Mouse (Mus musculus): ENCODE measurements around the gene Ptprt. TPM values are rescaled to one million over a fixed set of nuclear protein-coding genes. Genes with fewer than 3 reads are reported as not detected.

Gene Ptprt
- total RNA-seq, 2 experiments from 2014 or later, result not detected

DNA sequence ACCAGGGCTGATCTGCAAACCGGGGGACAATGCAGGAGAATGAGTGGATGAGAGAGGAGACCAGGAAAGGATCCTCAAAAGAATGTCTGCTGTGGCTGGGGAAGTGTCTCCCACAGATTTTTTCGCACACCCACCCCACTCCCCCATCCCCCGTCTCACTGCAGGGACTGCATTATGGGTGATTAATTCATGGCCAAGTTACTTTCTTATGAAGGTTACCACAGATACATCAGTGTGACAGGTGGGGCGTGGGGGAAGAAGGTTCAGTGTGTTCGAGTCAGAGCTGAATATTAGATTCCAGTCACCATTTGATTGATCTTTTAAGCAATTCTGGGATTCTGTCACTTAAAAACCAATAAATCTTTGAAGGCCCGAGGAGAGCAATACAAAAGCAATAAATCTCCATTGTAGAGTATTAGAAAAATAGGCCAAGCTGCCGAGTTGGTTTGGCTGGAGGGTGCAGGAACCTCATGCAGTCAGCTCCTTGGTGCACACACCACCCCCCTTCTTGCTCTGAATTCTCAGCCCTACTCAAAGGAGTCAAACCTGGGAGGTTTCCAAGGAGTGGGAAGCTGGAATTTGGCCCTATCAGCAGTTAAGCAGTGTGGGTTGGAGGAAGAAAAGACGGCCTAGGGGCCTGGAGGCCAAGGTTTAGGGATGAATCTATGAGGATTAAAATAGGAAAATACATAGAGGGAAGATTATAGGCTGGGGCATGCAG is 854.5 kb downstream of the Ptprt start:
- no peak for ATAC-seq (replicated peaks; ENCODE audit: poor library complexity, severe bottlenecking)

DNA sequence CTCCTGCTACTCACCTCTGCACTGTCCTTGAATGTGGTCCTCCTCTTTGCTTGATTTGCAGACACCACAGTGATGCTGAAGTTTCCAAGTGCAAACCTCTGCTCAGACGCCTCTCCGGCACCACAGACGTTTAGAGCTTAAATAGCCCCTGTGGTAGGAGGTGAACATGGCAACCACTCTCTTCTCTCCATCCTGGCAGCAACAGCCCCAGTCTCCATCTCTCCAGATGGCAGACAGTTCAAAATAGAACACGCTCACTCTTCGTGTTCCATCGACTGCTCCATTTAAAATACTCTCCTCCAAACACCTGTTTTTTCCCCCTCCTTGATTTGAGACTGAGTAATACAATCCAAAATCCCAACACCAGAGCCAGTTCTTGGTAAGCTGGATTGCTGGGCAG is 861.0 kb downstream of the Ptprt start:
- no peak for ATAC-seq (replicated peaks; ENCODE audit: poor library complexity, severe bottlenecking)

DNA sequence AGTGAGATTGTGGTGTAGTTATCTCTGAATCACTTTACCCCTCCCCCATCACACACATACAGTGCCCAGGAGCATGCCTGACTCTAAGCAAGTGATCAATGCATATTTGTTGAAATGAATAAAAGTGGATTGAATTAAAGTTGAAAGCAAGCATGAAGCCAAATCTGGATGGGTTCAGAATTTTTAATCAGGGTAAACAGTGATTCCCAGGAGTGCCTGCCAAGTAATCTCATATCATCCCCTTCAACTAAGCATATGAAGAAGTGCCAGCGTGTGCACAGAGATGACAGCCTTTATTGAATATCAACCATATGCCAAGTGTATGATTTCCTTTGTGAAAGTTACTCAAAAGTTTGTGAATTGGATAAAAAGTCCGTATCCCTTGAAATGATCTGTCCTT is 893.4 kb downstream of the Ptprt start:
- ATAC-seq (replicated peaks; ENCODE audit: poor library complexity, severe bottlenecking), result no peak

DNA sequence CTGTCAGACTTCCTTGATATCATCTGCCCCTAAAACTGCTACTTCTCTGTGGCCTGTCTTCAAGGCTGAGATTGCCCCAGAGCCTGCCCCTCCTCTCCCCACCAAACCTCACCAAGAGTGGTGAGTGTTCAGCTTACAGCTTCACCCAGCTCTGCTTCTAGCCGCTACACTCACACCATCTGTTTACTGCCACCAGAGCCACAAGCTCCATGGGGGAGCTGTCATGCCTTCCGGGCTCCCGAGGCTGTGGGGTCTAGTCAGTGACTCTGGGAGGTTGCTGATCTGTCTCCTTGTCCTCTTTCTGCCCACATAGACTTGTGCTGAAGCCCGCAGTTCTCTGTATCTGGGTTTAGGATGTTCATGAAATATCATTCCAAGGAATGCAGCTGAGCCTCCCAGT is 947.9 kb downstream of the Ptprt start:
- ATAC-seq (replicated peaks; ENCODE audit: poor library complexity, severe bottlenecking), result no peak

DNA sequence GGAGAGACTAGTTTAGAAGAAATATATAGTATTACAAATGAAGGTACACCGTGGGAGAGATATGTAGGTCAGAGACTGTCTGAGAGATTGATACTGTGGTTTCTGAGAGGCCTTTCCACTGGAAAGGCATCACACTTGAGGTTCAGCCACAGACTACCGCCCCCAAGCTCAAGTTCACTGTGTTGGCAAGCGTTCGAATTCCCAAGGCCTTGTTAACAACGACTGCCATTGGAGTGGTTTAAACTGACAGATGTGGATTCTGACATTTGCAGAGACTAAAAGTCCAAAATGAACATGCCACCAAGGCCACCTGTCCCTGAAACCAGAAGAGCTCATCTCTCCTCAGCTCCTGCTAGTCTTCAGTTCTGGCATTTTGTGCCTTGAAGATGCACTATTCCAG is 951.6 kb downstream of the Ptprt start:
- ATAC-seq (replicated peaks; ENCODE audit: poor library complexity, severe bottlenecking), result no peak

DNA sequence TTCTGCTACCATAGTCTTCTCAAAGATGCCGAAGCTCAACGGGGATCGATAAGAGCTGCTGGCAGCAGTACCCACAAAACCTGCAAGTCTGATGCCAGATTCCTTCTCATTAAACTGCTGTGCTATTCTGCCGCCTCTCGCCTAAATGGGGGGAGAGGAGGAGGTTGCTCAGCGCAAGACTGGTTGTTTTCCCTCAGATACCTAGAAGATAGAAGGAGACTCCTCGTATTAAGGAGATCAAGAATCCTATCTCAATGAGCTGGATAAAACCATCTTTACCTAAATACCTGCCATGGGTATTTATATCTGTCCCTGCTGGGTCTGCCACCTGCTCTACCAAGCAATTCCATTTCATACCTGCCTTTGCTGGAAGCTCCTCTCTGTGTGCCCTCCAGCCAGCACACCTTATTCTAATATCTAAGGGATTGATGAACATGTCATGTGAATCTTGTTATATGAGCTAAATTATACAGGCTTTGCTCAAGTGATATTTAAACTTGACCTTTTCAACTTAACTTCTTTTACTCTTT is 954.5 kb downstream of the Ptprt start:
- ATAC-seq (replicated peaks; ENCODE audit: poor library complexity, severe bottlenecking), result no peak

DNA sequence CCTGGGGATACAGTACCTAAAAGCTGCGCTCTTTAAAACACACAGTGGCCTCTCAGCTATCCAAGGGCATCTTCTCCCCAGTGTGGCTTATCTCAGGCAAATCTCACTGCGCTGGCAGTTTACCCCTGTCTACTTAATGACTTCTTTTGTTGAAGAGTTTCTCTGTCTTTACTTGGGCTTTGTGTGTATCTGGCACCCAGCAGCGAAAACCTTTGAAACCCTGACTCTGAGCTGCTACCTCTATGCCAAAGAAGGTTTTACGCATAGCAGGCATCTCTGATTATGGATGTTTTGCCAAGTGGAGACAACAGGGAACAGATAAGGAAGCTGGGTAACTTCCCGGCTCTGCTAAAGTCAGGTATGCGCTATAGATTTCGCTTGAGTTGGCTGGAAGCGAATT is 956.1 kb downstream of the Ptprt start:
- no peak for ATAC-seq (replicated peaks; ENCODE audit: poor library complexity, severe bottlenecking)

DNA sequence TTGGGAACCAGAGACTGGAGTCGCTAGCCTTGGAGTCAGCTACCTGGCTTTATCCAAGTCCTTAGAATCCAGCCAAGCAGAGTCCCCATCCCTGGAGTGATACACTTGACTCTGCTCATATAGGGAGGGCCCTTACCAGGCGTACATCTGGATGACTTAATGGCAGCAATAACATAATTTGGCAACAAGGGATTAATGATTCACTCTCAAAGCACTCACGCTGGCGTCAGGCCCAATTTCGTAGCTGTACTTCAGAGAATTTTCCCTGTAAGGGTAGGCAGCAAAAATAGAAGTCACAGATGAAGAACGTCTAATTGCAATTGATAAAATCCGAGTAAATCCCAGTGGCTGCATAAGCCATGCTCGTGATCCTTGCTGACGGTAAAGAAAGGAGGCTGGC is 956.5 kb downstream of the Ptprt start:
- no peak for ATAC-seq (replicated peaks; ENCODE audit: poor library complexity, severe bottlenecking)

DNA sequence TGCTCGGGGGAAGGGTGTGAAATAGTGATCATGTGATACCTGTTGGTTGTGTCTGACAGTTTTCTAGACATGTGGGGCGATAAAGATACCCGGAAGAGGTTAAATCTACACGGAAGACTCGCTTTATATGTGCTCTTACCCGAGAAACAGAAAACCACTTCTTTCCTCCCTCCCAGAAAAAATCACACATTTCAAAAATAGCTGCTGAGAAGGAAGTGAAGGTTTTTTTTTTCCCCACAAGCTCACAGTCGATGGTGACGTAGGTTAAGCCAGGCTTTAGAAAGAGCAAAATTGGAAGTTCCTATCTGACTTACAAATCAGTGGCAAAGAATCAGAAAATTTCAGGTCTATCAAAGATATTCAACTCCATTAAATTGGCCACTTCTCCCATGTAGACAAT is 965.1 kb downstream of the Ptprt start:
- ATAC-seq (replicated peaks; ENCODE audit: poor library complexity, severe bottlenecking), result no peak

DNA sequence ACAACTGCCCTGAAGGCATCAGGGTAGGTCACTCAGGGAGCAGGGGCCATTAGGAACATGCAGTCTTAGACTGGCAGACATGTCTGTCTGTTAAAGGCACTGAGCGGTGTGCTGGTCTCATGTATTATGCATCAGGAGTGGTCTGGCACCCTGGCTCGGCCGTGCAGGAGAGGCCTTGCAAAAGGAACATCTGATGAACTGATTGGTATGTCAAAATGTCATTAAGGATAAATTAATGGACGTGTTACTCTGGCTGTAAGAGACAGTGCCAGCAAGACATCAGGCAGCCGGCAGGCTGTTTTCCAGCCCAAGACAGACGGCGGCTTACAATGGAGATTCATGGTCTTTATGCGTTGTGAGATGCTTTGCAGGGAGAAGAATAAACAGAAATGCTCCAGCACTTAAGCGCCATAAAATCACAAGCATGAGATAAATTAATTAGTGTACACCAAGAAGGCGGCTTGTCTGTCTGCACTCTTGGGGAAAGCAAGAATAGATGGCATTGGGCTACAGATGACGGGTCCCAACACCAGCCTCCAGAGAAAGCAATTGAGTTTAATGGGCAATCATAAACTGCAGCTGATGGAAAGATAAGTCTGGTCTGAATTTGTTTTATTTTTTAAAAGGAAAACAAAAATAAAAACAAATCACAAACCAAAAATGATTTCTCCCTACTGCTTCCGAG is 992.5 kb downstream of the Ptprt start:
- ATAC-seq (replicated peaks; ENCODE audit: poor library complexity, severe bottlenecking), result no peak

DNA sequence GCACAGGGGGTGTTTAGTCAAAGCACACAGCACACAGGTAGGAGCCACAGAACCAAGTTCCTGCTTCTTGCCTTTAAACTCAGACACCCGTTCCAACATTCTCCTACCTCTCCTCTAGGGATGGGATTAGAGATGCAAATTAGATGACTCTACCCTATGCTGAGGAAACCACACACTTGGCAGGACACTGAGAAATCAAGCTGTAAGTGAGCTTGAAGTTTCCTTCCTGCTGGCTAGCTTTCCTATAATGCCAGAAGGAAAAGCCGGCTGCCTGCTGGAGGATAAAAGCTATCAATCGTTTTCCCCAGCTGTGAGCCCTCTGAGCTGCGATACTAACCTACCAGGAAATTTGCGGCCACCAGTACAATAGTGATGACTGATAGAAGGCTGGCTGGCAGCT is 999.0 kb downstream of the Ptprt start:
- ATAC-seq (replicated peaks; ENCODE audit: poor library complexity, severe bottlenecking), result no peak

DNA sequence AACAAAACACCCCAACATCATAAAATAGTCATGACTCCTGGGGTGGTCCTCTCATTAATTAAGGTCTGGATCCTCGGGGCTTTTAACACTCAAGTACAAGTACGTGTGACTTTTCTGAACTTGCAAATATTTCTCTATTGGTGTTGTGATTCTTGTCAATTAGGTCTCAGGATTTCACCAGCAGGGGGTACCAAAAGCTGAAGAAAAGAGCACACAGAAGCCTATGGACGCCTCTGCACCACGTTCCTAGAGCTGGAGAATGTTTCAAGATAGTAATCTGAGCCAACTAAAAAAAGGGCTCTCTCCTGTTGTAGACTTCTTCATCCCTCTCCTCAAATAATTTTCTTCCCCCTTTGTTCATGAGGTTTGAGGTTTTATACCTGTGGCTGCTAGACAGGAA is 1000.1 kb downstream of the Ptprt start:
- no peak for ATAC-seq (replicated peaks; ENCODE audit: poor library complexity, severe bottlenecking)

DNA sequence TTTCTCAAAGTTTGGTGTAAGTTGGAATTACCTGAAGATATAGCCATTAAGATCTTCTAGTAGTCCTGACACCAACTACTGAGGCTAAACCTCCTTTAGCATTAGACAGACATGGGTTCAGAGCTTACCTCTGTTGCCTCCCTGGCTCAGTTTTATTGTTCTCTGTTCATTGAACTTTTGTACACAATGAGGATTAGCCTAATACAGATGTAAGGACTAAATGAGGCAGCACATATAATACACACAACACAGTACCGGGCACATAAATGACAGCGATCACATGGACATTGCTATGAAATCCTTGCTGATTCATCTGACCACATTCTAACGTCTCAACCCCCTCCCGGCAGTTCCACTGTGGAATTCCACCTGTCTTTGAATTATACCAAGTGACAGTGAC is 1003.9 kb downstream of the Ptprt start:
- ATAC-seq (replicated peaks; ENCODE audit: poor library complexity, severe bottlenecking), result no peak

DNA sequence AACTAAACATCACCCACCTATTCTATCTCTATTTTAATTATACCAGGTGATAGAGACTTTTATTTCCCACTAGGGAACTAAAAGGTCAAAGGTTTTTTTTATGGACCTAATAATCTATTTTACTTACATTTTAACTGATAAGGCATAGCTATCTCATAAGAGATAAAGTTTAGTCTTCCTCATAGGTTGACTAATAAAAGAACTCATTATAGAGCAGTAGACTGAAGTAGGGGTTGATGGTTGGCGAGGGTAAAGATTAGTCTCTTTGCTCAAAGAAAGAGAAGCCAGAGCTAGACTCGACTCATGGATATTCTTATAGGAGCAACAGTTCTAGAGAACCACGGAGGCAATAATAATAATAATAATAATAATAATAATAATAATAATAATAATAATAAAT is 1004.3 kb downstream of the Ptprt start:
- ATAC-seq (replicated peaks; ENCODE audit: poor library complexity, severe bottlenecking), result no peak

DNA sequence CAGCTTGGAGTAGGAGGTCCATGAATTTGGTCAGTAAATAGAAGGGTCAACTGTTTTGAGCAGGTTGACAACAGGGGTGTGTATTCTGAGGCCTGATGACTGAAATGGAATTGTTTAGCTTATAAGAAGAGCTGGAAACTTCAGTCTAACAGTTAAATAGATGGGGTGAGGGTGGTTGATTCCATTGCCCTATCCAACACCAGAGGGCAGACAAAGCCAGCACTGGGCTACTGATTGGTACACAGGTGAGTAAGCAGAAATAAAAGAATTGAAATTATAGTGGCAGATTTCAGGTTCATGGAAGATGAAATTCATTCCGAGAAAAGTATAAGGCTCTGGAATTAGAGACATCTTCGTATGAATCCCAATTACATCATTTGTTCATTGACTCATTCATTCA is 1020.1 kb downstream of the Ptprt start:
- no peak for ATAC-seq (replicated peaks; ENCODE audit: poor library complexity, severe bottlenecking)

DNA sequence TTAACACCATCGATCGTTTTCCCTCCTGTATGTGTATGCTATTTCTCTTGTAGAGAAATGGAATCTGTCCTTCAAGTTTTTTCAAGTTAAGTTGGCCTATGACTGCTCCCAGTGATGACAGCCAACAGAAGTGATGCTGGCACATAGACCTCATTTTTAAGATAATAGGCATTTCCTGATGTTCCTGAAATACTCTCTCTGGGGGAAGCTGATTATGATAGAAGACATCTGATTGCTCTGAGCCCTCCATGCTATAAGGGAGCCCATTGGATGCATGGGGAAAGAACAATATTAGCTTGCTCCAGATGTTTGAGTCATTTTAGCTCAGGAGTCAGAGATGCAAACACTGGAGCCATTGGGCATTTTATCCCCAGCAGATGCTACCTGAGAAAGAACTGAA is 1026.9 kb downstream of the Ptprt start:
- ATAC-seq (replicated peaks; ENCODE audit: poor library complexity, severe bottlenecking), result no peak

DNA sequence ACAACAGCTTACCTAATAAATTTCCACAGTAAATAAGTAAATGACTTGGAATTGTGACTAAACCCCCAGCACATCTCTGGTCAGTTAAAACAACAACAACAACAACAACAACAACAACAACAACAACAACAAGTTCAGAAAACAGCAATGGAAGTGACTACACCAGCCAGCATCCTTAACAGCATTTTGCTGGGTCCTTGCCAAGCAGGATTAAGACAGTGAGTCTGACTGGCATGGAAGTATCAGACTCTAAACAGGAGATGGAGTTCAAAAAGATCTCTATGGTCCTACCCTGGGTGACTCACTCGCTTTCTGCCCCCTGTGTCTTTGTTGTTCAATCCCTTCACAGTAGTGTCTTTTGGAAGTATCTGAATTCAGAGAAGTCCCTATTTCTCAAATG is 1035.1 kb downstream of the Ptprt start:
- ATAC-seq (replicated peaks; ENCODE audit: poor library complexity, severe bottlenecking), result no peak

DNA sequence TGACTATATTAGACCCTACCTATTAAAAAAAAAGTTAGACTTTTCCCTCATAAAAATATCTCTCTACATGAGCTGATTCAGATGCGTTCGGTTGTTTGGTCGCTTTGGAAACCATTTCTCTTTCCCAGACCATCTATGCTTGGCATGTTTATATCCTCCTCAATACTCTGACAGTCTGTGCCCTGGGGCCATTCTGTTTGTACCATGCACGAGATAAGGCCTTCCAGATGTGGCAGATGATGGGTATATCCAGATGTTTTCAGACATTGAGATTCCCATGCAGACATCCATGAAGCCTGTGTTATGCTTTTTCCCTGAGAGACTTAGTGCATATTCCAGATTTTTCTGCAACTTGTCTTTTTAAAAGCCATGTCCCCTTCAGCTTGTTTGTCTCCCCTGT is 1052.5 kb downstream of the Ptprt start:
- no peak for ATAC-seq (replicated peaks; ENCODE audit: poor library complexity, severe bottlenecking)

DNA sequence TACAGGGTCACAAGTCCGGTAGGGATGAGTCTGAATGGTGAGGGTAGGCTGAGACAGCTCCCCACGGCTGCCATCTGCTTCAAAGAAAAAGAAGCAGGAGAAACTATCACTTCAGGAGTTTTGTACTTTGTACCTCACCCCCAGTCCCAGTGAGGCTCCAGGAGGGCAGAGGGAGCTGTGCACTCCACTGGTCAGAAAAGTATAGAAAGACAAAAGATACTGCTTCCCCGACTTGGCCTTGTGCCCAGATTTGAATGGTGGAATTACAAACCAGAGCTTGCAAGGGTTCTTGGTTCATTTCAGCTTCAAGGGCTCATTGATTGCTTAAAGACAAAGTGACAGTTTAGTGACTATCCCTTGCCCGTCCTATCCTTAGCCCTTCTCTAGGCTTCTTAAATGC is 1053.6 kb downstream of the Ptprt start:
- no peak for ATAC-seq (replicated peaks; ENCODE audit: poor library complexity, severe bottlenecking)

DNA sequence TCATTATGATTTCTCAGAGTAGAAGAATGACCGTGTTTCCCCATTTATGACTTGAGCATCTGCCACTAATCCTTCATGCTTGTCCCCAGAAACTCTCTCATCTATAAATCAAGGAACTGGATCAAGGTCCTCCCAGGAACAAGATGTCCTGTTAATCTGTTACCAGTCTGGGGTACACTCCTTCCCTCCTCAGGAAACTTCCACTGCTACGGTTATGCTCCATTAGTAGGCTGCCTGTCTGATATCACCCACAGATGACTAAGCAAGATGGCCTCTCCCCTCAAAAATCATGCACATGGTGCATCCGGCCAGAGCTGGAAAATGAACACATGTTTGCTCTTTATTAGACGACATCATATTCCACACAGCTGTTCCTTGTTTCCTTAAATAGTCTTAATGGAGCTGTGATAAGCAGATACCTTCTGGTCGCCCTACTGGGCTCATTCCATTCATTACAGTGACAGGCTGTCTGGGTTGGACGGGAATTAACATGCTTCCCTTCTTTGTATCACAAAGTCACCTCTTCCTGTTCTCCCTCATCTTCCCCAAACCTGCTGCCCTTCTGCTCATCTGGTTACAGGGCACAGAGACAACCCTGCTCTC is 1060.6 kb downstream of the Ptprt start:
- no peak for ATAC-seq (replicated peaks; ENCODE audit: poor library complexity, severe bottlenecking)

DNA sequence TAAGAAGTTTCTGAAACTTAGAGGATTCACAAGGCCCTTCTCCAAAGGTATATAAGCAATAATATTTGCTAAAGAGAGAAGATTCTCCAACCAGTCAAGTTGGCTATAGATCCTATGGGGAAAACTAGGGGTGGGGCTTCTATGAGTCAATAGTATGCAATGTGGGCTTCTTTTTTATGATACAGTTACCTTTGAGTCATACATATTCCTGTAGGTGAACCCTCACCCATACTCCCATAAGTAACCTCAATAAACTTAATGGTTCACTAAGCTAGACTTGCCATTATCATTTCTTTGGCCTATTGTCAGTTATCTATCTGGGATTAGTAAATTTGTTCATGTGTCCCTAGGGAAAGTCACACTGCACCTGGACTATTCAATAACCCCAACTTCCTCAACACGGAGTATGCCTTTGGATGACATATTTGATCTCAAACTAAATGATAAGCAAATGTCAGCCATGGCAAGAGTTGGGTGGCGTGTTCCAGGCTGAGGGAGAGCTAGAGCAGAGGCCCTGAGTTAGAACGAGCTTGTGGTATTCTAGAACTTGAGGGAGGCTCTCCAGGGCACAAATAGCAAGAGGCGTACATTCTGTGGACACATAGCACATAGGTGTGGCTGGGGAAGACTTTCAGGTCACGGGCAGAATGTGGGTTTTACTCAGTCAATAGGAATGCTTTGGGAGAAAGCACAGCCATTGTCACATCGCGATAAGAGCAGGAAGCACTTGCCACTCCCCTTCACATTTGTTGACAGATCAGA is 1067.4 kb downstream of the Ptprt start:
- ATAC-seq (replicated peaks; ENCODE audit: poor library complexity, severe bottlenecking), result no peak
